Mouse (Mus musculus) thymus, postnatal 0 days (tissue): Measurements from ENCODE around the gene Rdm1. TPM values are rescaled to one million over a fixed set of nuclear protein-coding genes. Genes with fewer than 3 reads are reported as not detected.

ENCODE experiments used
- DNase-seq: peaks from one replicate; pipeline ENCODE4 v3.0.0-alpha.2; 2015; ENCODE audit warnings: low spot score
- polyA plus RNA-seq: library from polyadenylated mRNA; unstranded; fragments of >200 nt; fragmentation: Nextera tagmentation; extraction: Ambion mirVana; gene quantifications from 2 replicates; pipeline ENCODE4 v1.2.1, GENCODE M21; 2015

Rdm1 gene
- polyA plus RNA-seq, 1 experiment from 2014 or later = 46.0 TPM

GRCm38 (mm10) chr11:101679907-101680306 lies 52.9 kb downstream of the Rdm1 start:
- DNase-seq = no peak

DNA sequence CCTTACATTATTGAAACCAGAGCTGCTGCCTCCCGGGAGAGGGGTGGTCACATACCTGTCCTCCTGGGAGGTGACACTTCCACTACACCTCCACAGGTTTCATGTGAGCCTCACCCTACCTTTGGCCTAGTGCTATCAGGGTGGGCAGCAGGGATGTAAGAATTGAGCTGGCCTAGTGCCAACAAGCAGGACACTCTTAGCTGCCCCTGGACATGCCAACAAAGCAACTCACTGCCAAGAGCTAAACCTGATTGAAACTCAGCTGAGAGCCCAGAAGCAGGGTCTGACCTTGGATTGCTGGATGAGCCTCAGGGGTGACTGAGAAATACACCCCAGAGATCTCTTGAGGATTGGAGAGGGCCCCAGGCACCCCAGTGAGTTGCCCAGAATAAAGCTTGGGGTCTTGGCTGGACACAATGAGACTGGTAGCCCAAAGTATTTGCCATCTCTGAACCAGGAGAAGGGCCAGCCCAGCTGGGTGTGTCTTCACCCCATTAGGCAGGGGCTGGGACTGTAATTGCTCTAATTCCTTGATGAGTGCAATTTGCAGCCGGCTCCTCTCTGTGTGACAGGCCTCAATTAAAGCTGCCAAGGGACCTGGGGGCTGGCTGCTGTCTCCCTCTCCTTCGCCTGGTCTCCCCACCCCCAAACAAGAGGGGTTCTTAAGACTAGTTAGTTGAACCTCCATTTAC lies 53.8 kb downstream of the Rdm1 start:
- DNase-seq = no peak

DNA sequence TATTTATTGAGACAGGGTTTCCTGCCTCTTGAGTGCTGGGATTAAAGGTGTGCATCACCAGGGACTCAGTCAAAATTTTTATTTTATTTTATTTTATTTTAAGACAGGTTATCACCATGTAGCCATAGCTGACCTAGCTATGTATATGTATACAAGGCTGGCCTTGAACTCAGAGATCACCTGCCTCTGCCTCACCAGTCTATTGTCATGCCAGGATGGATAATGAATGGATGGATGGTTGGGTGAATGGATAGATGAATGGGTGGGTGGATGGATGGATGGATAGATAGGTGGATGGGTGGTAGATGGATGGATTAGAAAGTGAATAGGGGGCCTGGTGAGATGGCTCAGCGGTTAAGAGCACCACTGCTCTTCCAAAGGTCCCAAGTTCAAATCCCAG lies 55.0 kb downstream of the Rdm1 start:
- no peak for DNase-seq

DNA sequence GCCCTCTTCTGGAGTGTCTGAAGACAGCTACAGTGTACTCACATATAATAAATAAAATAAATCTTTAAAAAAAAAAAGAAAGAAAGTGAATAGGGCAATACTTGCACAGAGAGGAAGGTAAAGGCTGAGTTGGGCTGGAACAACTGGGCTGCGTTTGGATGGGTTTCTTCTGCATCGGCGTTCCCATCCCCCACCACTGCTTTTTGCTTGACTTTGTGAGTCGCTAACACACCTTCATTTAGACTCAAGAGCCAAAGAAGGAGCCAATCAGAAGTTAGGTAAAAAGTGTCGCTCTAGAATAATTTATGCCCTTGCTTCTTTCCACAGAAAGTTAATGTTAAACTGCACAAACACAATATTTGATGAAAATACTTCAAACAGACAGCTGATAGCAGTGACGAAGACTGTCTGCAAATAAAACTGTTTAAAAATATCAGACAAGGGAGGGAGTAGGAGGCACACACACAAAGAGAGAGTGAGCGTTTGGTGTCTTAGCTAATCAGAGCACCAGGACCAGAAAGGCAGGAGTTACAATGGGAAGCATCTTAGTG lies 55.5 kb downstream of the Rdm1 start:
- DNase-seq = no peak

Other genes with a start within 250 kb of the Rdm1 start
- 67.6 and 70.6 TPM in 2 replicates for gene Aarsd1, start 209.6 kb upstream of the Rdm1 start, polyA plus RNA-seq
- gene Gm27029, start 202.4 kb upstream of the Rdm1 start, polyA plus RNA-seq = 1.5 and 2.2 TPM in 2 replicates
- gene Rundc1, start 202.1 kb upstream of the Rdm1 start, polyA plus RNA-seq = 13.2 and 16.1 TPM in 2 replicates
- 1.8 TPM in 2 replicates for gene Ptges3l, start 201.9 kb upstream of the Rdm1 start, polyA plus RNA-seq
- 550 and 596 TPM in 2 replicates for gene Rpl27, start 184.9 kb upstream of the Rdm1 start, polyA plus RNA-seq
- 86.4 and 87.4 TPM in 2 replicates for gene Ifi35, start 178.8 kb upstream of the Rdm1 start, polyA plus RNA-seq
- gene Rnd2, start 162.2 kb upstream of the Rdm1 start, polyA plus RNA-seq = 3.7 and 4.6 TPM in 2 replicates
- 24.7 and 25.3 TPM in 2 replicates for gene Vat1, start 161.0 kb upstream of the Rdm1 start, polyA plus RNA-seq
- gene Brca1, start 75.2 kb upstream of the Rdm1 start, polyA plus RNA-seq = 9.1 and 9.8 TPM in 2 replicates
- 39.8 and 40.2 TPM in 2 replicates for gene Nbr1, start 75.0 kb upstream of the Rdm1 start, polyA plus RNA-seq
- 7.9 and 9.2 TPM in 2 replicates for gene Tmem106a, start 45.0 kb upstream of the Rdm1 start, polyA plus RNA-seq
- not detected in 2 replicates for gene Gm11634, start 27.9 kb upstream of the Rdm1 start, polyA plus RNA-seq
- 3.0 and 3.1 TPM in 2 replicates for gene Arl4d, start 38.3 kb downstream of the Rdm1 start, polyA plus RNA-seq
- 42.9 and 53.5 TPM in 2 replicates for gene Dhx8, start 105.7 kb downstream of the Rdm1 start, polyA plus RNA-seq
- 1.5 and 2.0 TPM in 2 replicates for gene Etv4, start 158.2 kb downstream of the Rdm1 start, polyA plus RNA-seq